Mouse (Mus musculus): ENCODE results near the gene Zfp189.

GRCm38 (mm10) chr4:49506386-49506785 lies 14.6 kb upstream of the Zfp189 start, which contains the start of gene Baat:
- no peak for TF ChIP-seq CTCF (IDR thresholded peaks at IDR 0.05; ENCODE audit: borderline replicate concordance, extremely low read depth, insufficient read depth, insufficient read length)
- TF ChIP-seq POLR2A (IDR thresholded peaks at IDR 0.05; ENCODE audit: borderline replicate concordance, extremely low read depth, insufficient read depth, insufficient read length, poor library complexity, severe bottlenecking), result no peak
